Mouse (Mus musculus) liver, embryonic 11.5 days (tissue): ENCODE results near the gene Cotl1. TPM values are rescaled to one million over a fixed set of nuclear protein-coding genes. Genes with fewer than 3 reads are reported as not detected.

ENCODE experiments used
- ATAC-seq: fragments of 200-750 bp; cut with Nextera tagmentation; replicated peaks from 2 replicates; pipeline ENCODE4 v1.8.0; 2017; ENCODE audit warnings: moderate number of reproducible peaks, mild to moderate bottlenecking, moderate TSS enrichment, moderate library complexity; ENCODE audit not compliant: low FRiP score
- DNase-seq: peaks from one replicate; pipeline ENCODE4 v3.0.0-alpha.2; 2017; ENCODE audit warnings: low spot score
- H3K27ac ChIP-seq: fragments of 300-500 bp; sonication (generic); 2 replicates; pipeline ENCODE4 v1.5.1; 2014; ENCODE audit warnings: mild to moderate bottlenecking, low read depth, low read length, control low read depth
- H3K27me3 ChIP-seq: fragments of 300-500 bp; sonication (generic); replicated peaks from 2 replicates; pipeline ENCODE4 v1.6.1; 2014; ENCODE audit warnings: low read length, mixed read lengths; ENCODE audit not compliant: control insufficient read depth, insufficient read depth
- H3K36me3 ChIP-seq: fragments of 300-500 bp; sonication (generic); 2 replicates; pipeline ENCODE4 v1.6.1; 2014; ENCODE audit warnings: mild to moderate bottlenecking, low read length, moderate library complexity, mixed read lengths; ENCODE audit not compliant: control insufficient read depth, insufficient read depth
- H3K4me1 ChIP-seq: fragments of 300-500 bp; sonication (generic); replicated peaks from 2 replicates; pipeline ENCODE4 v1.6.1; 2014; ENCODE audit warnings: low read length, mixed read lengths; ENCODE audit not compliant: control insufficient read depth, insufficient read depth
- H3K4me2 ChIP-seq: fragments of 300-500 bp; sonication (generic); 2 replicates; pipeline ENCODE4 v1.6.1; 2014; ENCODE audit warnings: mild to moderate bottlenecking, control low read depth, moderate library complexity
- H3K4me3 ChIP-seq: fragments of 300-500 bp; sonication (generic); 2 replicates; pipeline ENCODE4 v1.5.1; 2014; ENCODE audit warnings: low read depth, low read length, control low read depth
- H3K9ac ChIP-seq: fragments of 300-500 bp; sonication (generic); 2 replicates; pipeline ENCODE4 v1.6.1; 2014; ENCODE audit warnings: low read depth, low read length, control low read depth
- H3K9me3 ChIP-seq: fragments of 300-500 bp; sonication (generic); 2 replicates; pipeline ENCODE4 v1.6.1; 2016; ENCODE audit warnings: low read length, inconsistent platforms, mixed read lengths; ENCODE audit not compliant: control insufficient read depth
- WGBS: fragments of 180-500 bp; shearing (Covaris S2); extraction: QIAGEN DNeasy Blood & Tissue Kit; methylation state at CpG from one replicate; pipeline ENCODE4 v1.1.7; 2014; 5-methylcytosine and 5-hydroxymethylcytosine counted together
- polyA plus RNA-seq: library from polyadenylated mRNA; unstranded; fragments of >200 nt; fragmentation: Nextera tagmentation; extraction: Ambion mirVana; gene quantifications from 2 replicates; pipeline ENCODE4 v1.2.1, GENCODE M21; 2014

Cotl1 gene
- polyA plus RNA-seq, 1 experiment from 2014 or later, result 132 TPM

GRCm38 (mm10) chr8:119784676-119785075, 55.7 kb downstream of the Cotl1 start:
- DNase-seq, result no peak
- H3K9ac ChIP-seq, result no peak overlapping the region
- H3K27me3 ChIP-seq, result no peaks in the 10 kb centered on the region
- no peak overlapping the region for H3K27ac ChIP-seq
- H3K9me3 ChIP-seq, result no peaks in the 10 kb centered on the region
- H3K4me1 ChIP-seq, result peaks cover 6% of the 10 kb centered on the region; the same call in 1 of the 2 replicates
- no peak for ATAC-seq
- WGBS, result 78% methylated on average over 7 of the region's 7 CpGs
- H3K4me2 ChIP-seq, result no peak overlapping the region
- H3K4me3 ChIP-seq, result no peak overlapping the region
- H3K36me3 ChIP-seq, result no peaks in the 10 kb centered on the region

- H3K36me3 ChIP-seq, result no peaks in the 10 kb centered on the region
- ATAC-seq, result no peak
- peaks cover 6% of the 10 kb centered on the region; the same call in 1 of the 2 replicates for H3K4me1 ChIP-seq
- no peak overlapping the region for H3K4me2 ChIP-seq
- H3K4me3 ChIP-seq, result no peak overlapping the region
- H3K27ac ChIP-seq, result no peak overlapping the region
- no peak for DNase-seq
- H3K27me3 ChIP-seq, result no peaks in the 10 kb centered on the region
- 41% methylated on average over 9 of the region's 9 CpGs for WGBS
- no peaks in the 10 kb centered on the region for H3K9me3 ChIP-seq
- H3K9ac ChIP-seq, result no peak overlapping the region
Observed at GRCm38 (mm10) chr8:119784141-119784574, 56.2 kb downstream of the Cotl1 start.

GRCm38 (mm10) chr8:119783579-119783978, 56.8 kb downstream of the Cotl1 start:
- Histone ChIP-seq H3K9me3 (no peaks in the 10 kb centered on the region), H3K4me3 (no peak overlapping the region), H3K4me2 (no peak overlapping the region), H3K27me3 (no peaks in the 10 kb centered on the region), H3K36me3 (no peaks in the 10 kb centered on the region), H3K27ac (no peak overlapping the region), H3K4me1 (peaks cover 10% of the 10 kb centered on the region; the same call in 1 of the 2 replicates), H3K9ac (0 out of 2 replicates have a peak overlapping the region, but pooled peaks have one; percentile 4)
- 56% methylated on average over 6 of the region's 6 CpGs for WGBS
- ATAC-seq (no peak), DNase-seq (no peak)

- Histone ChIP-seq H3K36me3 (no peaks in the 10 kb centered on the region), H3K4me2 (no peak overlapping the region), H3K4me1 (peaks cover 13% of the 10 kb centered on the region; the same call in 1 of the 2 replicates), H3K9ac (no peak overlapping the region), H3K27ac (no peak overlapping the region), H3K4me3 (no peak overlapping the region), H3K27me3 (no peaks in the 10 kb centered on the region), H3K9me3 (no peaks in the 10 kb centered on the region)
- DNase-seq (no peak), ATAC-seq (no peak)
- 6% methylated on average over 5 of the region's 5 CpGs for WGBS
Observed at GRCm38 (mm10) chr8:119782715-119783114, 57.6 kb downstream of the Cotl1 start.

GRCm38 (mm10) chr8:119781086-119781840, 59.1 kb downstream of the Cotl1 start:
- H3K9me3 ChIP-seq, result no peaks in the 10 kb centered on the region
- DNase-seq (no peak), ATAC-seq (no peak)
- no peak overlapping the region for H3K27ac ChIP-seq
- no peaks in the 10 kb centered on the region for H3K27me3 ChIP-seq
- H3K4me1 ChIP-seq, result peaks cover 18% of the 10 kb centered on the region; the same call in 1 of the 2 replicates
- H3K36me3 ChIP-seq, result no peaks in the 10 kb centered on the region
- H3K4me2 ChIP-seq, result no peak overlapping the region
- H3K9ac ChIP-seq, result no peak overlapping the region
- 68% methylated on average over 4 of the region's 4 CpGs for WGBS
- H3K4me3 ChIP-seq, result no peak overlapping the region

GRCm38 (mm10) chr8:119780402-119781049, 59.8 kb downstream of the Cotl1 start:
- ATAC-seq (no peak), DNase-seq (no peak)
- no peaks in the 10 kb centered on the region for H3K27me3 ChIP-seq
- no peaks in the 10 kb centered on the region for H3K36me3 ChIP-seq
- no peak overlapping the region for H3K27ac ChIP-seq
- H3K4me1 ChIP-seq, result peaks cover 18% of the 10 kb centered on the region; the same call in 1 of the 2 replicates
- no peak overlapping the region for H3K4me2 ChIP-seq
- no peaks in the 10 kb centered on the region for H3K9me3 ChIP-seq
- no peak overlapping the region for H3K4me3 ChIP-seq
- 72% methylated on average over 9 of the region's 9 CpGs for WGBS
- H3K9ac ChIP-seq, result no peak overlapping the region

- ATAC-seq (0 out of 2 replicates have a peak, but pooled peaks have one; percentile 3), DNase-seq (peak; percentile 76)
- Histone ChIP-seq H3K9ac (no peak overlapping the region), H3K9me3 (no peaks in the 10 kb centered on the region), H3K4me3 (peak overlapping the region; percentile 74; the same call in 1 of the 2 replicates), H3K36me3 (no peaks in the 10 kb centered on the region), H3K27ac (no peak overlapping the region), H3K4me2 (peak overlapping the region; percentile 97), H3K27me3 (no peaks in the 10 kb centered on the region), H3K4me1 (peaks cover 13% of the 10 kb centered on the region; the same call in 1 of the 2 replicates)
- 23% methylated on average over 14 of the region's 14 CpGs for WGBS
Observed at GRCm38 (mm10) chr8:119779013-119779737, 61.2 kb downstream of the Cotl1 start.

- no peaks in the 10 kb centered on the region for H3K9me3 ChIP-seq
- peak within 1 kb of the TSS; percentile 88 for H3K9ac ChIP-seq
- peak within 1 kb of the TSS; percentile 74 for H3K4me3 ChIP-seq
- DNase-seq, result peak; percentile 99
- H3K27ac ChIP-seq, result peak within 1 kb of the TSS; percentile 54
- WGBS, result under 1% methylated on average over 18 of the region's 18 CpGs
- H3K4me2 ChIP-seq, result peak within 1 kb of the TSS; percentile 97
- H3K27me3 ChIP-seq, result no peaks in the 10 kb centered on the region
- H3K4me1 ChIP-seq, result peaks cover 13% of the 10 kb centered on the region; the same call in 1 of the 2 replicates
- ATAC-seq, result peak; percentile 98
- H3K36me3 ChIP-seq, result no peaks in the 10 kb centered on the region
Observed at GRCm38 (mm10) chr8:119778263-119778662, 62.1 kb downstream of the Cotl1 start, which contains the start of gene Tldc1. Gene Tldc1 (minus strand): TSS chr8:119778416.
